Mouse (Mus musculus): ENCODE results near the gene Il10rb. TPM values are rescaled to one million over a fixed set of nuclear protein-coding genes. Genes with fewer than 3 reads are reported as not detected.

The Il10rb gene
- total RNA-seq (2021) = 1 to 10 TPM; 9.8 to 9.9 TPM
- long read RNA-seq, experiment 1, transcript Il10rb-201 (7 exons, 1,850 nt) = major isoform, 20 of 24 reads
- long read RNA-seq, experiment 1, partial matches to known transcripts = 0 of 24 reads
- long read RNA-seq, experiment 1, other reads (novel, unspliced or antisense) = 4 of 24 reads
- long read RNA-seq, experiment 2, transcript Il10rb-201 (7 exons, 1,850 nt) = major isoform, 23 of 25 reads
- long read RNA-seq, experiment 2, partial matches to known transcripts = 1 of 25 reads
- long read RNA-seq, experiment 2, other reads (novel, unspliced or antisense) = 1 of 25 reads

- DNase-seq (ENCODE audit: low spot score in 2 of 2) = peak; percentile 30 to 38
Observed at GRCm38 (mm10) chr16:91405640-91406584, at the start of gene Il10rb. Gene Il10rb (plus strand): TSS chr16:91406164.

DNA sequence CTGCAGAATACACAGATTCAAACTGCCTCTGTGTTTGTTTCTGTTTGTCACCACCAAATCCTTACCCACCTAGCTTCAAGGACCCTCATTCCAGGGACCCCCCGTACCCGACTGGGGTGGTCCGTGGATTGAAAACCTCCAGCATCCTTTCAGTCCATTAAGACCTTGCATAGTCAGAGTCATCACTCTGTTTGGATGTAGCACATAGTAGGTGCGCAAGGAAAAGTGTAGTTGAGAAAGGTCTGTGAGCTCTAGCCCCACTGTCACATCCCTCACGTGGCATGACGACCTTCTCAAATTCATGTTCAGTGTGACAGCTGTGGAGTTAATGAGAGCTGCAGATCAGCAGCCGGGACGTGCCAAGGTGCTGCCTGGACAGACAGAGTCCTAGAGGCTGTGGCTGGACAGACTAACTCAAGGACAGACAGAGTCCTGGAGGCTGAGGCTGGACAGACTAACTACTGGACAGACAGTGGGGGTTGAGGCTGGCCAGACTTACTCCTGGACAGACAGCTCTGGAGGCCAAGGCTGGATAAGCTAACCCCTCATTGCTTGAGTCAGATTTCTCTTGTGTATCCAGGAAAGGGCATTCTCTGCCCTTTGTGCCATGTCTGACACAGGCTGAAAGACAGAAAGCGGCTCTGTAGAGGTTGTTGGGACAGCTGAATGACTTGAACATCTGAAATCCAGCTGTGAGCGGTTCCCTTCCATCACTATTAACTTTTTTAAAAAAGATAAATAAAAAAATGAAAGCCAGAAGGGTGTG, 49.0 kb upstream of the Il10rb start:
- no peak for DNase-seq (ENCODE audit: low spot score in 2 of 2)

DNA sequence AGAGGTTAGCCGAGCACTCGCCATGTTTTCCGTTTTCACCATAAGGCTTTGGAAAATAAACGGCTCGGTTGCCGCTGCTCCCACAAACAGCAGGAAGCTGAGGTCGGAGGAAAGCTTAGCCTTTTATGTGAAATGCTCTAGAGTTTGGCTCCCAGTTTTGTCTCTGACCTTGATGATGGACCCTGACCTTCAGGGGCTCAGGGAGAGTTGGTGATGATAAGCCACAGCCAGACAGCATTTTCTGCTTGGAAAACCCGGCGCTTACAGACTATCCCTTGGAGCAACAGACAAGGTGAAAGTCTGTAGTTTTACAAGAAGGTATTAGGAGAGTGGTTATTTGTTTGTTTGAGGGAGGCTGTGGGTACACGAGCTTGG, 48.5 kb upstream of the Il10rb start:
- no peak for DNase-seq (ENCODE audit: low spot score in 2 of 2)

GRCm38 (mm10) chr16:91358555-91358954, 47.4 kb upstream of the Il10rb start:
- DNase-seq (ENCODE audit: low spot score in 2 of 2) = peak in 1 of 2 experiments; percentile 68

GRCm38 (mm10) chr16:91359531-91359930, 46.4 kb upstream of the Il10rb start:
- DNase-seq (ENCODE audit: low spot score in 2 of 2) = no peak

- DNase-seq (ENCODE audit: low spot score in 2 of 2) = no peak
Observed at GRCm38 (mm10) chr16:91360162-91360561, 45.8 kb upstream of the Il10rb start.

GRCm38 (mm10) chr16:91362006-91362405, 44.0 kb upstream of the Il10rb start:
- no peak for DNase-seq (ENCODE audit: low spot score in 2 of 2)

DNA sequence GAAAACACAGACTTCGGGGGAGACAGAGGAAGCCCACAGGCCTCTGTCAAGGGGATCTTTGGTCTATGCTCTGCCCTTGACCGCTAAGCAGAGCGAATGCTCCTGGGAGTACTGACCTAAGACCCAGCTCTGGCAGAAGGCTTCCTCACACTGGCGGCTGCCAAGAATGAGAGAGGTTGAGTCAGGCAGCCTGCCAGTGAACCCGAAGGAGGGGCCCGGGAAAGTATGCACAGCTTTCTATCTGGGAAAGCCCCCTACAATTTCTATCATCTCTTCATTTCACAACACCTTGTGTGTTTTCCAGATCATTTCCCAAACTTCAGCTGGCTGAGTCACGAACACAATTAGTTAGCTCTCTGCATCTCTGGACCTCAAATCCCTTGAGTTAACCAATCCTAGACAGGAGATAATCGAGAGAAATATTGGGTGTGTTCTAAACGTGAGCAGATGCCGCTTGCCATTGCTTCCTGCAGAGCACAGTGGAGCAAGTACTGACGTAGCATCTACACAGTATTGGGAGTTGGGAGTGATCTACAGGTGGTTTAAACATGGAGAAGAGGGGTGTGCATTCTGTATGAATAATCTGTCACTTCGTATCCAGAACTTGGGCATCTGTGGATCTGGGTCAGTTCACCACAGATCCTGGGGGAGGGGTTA, 43.2 kb upstream of the Il10rb start:
- no peak for DNase-seq (ENCODE audit: low spot score in 2 of 2)

DNA sequence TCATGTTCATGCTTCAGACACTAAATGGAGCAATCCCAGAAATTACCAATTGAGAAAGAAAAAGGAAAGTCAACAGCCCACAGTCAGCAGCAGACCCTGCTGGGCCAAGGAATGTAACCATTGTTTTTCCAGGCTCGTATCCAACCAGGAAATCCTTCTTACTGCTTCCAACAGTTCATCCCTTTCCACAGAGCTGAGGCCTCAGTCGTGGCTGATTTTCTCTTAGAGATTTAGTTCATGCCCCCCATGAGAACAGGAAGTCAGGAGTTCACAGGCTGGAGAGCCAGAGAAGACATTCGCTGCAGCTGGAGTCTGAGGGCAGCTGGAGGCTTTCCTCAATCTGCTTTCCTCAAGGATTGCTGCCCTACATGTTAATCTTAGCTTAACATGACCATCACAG, 42.5 kb upstream of the Il10rb start:
- no peak for DNase-seq (ENCODE audit: low spot score in 2 of 2)

- DNase-seq (ENCODE audit: low spot score in 2 of 2) = no peak
Observed at GRCm38 (mm10) chr16:91366567-91366966, 39.4 kb upstream of the Il10rb start.

DNA sequence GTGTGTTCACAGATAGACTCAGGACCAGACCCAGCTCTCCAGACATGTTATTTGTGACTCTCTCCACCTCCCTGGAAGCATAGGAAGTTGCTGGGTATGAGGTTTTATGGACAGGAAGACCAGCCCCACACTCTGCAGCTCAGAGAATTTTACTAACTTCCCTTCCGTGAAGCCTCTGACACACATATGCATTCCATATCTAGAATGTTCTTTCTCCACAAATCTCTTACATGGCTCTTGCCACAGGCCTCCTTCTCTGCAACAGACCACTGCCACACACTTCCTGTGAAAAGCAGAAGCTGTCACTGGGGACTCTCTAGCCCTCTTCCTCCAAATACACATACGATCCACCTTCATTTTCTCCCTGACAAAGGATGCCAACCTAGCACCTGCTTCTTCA, 38.9 kb upstream of the Il10rb start:
- DNase-seq (ENCODE audit: low spot score in 2 of 2) = no peak

DNA sequence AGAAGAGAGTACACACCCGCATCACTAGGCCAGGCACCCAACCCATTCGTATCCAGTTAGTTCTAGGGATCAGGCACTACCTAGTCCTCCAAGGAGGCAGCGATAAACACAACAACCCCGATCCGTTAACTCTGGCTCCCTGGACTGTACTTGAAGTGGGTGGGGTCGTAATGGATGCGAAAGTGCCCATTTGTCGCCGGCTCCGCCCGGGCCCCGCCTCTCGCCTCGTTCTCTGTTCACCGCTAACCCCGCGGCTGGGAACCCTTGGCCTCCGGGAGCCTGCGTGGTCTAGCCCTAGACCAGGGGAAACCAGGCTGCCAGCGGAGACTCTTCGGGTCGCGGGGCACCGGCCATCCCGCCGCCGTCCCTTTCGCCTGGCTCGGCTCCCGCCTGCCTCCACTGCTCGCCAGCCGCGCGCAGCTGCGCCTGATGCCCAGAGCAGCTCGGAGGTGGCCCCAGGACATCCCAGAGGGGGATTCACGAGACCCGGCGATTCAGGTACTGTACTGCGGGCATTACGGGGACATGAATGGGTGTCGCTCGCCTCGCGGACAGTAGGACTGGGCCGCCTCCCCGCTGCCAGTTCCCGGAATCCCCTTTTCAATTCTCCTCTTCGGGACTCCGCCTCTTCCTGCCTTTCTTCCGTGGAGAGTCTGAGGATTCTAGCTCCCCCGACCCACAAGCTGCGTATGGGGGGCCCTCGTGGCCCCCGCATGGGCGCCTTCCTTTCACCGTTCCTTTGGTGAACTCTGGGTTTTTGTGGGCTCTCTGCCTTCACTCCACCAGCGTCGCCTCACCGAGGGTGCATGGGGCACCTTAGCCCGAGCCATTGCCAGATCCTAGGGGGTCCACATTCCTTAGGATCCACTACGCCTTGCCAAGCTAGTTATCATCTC, 33.1 kb upstream of the Il10rb start, which contains the start of gene Ifnar2:
TSS of gene Ifnar2 (plus strand) at position 207 of the 896 bp plus-strand sequence.
- DNase-seq (ENCODE audit: low spot score in 2 of 2) = peak; percentile 56 to 70

- DNase-seq (ENCODE audit: low spot score in 2 of 2) = no peak
Observed at GRCm38 (mm10) chr16:91373473-91374252, 32.3 kb upstream of the Il10rb start.

- no peak for DNase-seq (ENCODE audit: low spot score in 2 of 2)
Observed at GRCm38 (mm10) chr16:91374253-91374634, 31.7 kb upstream of the Il10rb start.

DNA sequence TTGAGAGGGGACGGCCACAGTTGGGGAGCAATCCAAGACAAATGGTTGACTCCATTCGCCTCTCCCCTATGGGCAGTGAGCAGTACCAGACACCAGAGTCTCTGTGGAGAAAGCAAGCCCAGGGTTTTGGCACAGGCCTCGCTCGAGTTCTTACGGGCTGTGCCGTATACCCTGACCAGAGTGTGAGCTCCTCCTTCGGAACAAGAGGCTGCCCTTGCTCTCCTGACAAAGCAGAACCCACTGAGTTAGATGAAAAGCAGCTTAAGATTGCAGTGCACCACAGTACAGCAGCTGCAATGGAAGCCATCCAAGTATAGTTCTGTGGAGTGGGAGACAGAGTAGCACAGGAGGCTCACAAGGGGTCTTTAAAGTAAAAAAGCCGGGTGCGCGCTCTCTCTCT, 29.3 kb upstream of the Il10rb start:
- no peak for DNase-seq (ENCODE audit: low spot score in 2 of 2)

DNA sequence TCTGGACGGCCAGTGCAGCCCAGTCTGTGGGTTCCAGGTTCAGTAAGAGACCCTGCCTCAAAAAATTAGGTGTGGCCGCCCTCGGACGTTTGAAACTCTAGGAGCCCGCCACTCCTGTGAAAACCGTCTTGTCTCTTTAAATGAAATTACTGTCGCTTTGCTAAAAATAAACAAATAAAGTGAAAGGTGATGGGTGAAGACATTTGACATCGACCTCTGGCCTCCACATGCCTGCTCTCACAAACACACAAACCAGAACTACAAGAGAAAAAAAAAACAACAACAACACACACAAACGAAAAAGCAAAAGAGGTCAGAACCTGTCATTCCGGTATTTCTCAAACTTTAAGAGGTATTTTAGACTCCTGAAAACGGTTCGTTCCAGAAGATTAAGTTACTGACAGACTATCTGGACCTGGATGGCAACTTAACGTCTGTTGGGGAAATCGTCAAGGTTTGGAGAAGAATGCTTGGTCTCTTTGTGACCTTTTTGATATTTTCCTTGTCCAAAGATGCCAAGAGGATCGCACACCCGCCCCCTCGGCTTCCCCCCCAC, 27.5 kb upstream of the Il10rb start:
- no peak for DNase-seq (ENCODE audit: low spot score in 2 of 2)

DNA sequence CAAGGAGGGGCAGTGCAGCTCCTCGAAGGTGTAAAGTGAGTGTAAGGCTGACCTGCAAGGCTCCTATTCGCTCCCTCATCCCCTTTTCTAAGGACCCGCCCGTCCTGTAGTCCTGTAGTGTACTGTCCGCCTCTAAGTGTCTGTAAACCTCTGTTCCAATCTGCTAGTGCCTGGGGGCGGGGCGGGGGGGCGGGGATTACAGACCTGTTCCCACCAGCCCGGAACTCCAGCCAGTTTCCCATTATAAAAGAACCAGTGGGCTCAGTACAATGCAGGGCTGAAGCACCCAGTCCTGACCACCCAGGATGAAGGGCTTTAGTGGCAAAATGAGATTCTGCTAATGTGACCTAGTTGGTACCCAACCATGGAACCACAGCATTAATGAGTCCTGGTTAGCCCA, 27.0 kb upstream of the Il10rb start:
- DNase-seq (ENCODE audit: low spot score in 2 of 2) = no peak

DNA sequence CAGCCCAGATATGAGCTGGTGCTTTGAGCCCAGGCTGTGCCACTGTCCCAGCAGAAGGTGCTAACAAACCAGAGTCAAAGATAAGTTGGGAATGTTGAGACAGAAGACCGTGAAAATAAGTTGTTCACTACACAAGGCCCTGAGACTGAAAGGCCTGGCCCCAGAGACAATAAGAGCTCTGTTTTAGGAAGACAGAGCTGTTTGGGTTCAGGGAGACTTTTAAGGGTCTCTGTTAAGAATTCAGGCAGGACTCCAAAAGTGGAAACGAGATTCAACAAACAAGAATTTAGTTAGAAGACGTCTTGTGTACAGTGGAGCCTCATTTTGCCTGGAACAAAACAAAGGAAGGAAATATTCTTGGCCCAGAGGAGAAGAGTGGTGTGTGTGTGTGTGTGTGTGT, 26.6 kb upstream of the Il10rb start:
- no peak for DNase-seq (ENCODE audit: low spot score in 2 of 2)

- DNase-seq (ENCODE audit: low spot score in 2 of 2) = no peak
Observed at GRCm38 (mm10) chr16:91380151-91380550, 25.8 kb upstream of the Il10rb start.
